Mouse (Mus musculus): Measurements from ENCODE around the gene Galk1.
A peak's percentile ranks its signal among the peaks of the same experiment; 100 is the strongest.

The Galk1 gene

DNA sequence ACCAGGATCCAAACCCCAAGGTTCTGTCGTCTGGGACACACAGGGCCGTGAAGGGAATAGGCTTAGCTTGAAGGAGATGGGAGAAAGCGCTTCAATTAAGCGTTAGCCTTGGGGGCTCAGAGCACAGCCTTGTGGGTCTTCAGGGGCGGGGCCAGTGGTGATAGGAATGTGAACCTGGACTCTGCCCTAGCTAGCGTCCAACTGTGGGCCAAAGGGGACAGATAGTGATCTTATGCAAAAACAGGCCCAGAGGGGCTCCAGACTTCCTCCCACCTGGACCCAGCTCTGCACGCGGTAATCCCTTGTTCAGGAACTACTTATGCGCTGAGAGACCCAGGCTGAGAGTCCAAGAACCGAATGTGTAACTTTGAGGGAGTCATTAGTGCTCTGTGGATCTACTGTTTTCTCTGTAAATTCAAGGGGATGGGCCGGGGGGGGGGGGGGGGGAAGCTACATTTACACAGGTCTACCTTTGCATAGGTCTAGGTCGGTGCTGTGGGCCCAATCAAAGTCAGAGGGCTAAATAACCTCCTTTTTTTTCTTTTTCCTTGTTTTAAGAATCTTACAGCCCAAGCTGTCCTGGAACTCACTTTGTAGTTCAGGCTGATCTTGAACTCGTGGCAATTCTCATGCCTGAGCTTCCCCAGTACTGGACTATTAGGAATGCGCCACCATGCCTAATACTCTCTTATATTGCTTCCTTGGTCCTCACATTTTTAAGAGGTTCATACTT lies 824 bp downstream of the Galk1 start:
- DNase-seq (ENCODE audit: low spot score in 2 of 2), result no peak

DNA sequence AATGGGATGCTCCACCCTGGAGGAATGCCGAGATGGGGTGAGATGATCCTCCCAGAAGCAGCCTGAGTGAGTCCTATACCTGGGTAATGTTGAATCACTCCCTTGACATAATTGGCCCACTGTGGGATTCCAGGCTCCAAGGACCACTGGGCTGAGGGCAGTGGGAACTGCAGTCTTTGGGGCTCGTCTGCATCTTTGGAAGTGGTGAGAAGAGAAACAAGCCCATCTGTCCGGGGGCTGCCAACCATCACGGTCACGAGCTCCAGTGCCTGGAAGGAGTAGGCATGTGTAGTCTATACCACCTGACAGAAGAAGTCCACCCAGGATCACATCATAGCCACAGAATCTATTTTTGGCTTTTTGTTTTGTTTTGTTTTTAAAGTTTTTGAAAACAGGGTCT lies 1.6 kb downstream of the Galk1 start:
- DNase-seq (ENCODE audit: low spot score in 2 of 2), result no peak

DNA sequence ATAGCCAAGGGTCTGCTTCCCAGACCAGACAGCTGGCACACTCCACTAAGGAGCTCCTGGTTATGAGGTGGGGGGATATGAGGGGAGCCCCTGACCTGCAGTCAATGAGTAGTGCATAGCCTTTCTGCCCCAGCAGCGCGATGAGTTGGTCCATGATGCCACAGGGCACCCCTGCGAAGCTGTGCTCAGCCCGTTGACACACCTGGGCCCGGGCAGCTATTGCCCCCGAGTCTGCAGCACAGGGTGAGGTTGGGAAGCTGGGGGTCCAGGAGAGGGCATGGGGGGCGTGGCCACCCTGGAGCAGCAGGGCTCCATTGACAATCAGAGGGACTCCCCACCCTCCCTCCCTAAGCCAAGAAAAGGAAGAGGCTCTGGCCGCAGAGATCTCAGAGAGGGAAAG lies 2.4 kb downstream of the Galk1 start:
- DNase-seq (ENCODE audit: low spot score in 2 of 2), result no peak

GRCm38 (mm10) chr11:116009661-116010060 lies 2.9 kb downstream of the Galk1 start:
- DNase-seq (ENCODE audit: low spot score in 2 of 2), result no peak

- DNase-seq (ENCODE audit: low spot score in 2 of 2), result no peak
Observed at GRCm38 (mm10) chr11:116008832-116009375, 3.6 kb downstream of the Galk1 start.

DNA sequence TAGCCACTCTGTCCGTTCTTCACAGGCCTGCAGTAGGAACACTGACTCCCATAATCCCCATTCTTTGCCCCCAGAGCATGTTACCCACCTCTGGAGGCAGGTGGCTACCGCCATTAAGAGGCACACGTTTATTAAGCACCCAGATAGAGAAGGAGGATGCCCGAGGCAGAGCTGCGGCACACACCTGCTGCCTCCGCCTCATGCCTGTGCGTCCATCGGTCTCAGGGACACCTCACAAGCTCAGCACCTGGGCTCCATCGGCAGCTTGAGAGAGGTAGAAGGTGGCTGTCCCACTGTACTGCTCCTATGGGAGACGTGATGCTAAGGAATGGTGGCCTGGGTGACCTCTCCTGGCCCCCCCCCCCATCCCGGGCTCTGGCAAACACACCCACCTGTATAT lies 4.1 kb downstream of the Galk1 start:
- DNase-seq (ENCODE audit: low spot score in 2 of 2), result no peak

GRCm38 (mm10) chr11:116007095-116007850 lies 5.2 kb downstream of the Galk1 start:
- DNase-seq (ENCODE audit: low spot score in 2 of 2), result no peak

- DNase-seq (ENCODE audit: low spot score in 2 of 2), result no peak
Observed at GRCm38 (mm10) chr11:116005701-116006419, 6.7 kb downstream of the Galk1 start.

GRCm38 (mm10) chr11:116004840-116005700 lies 7.4 kb downstream of the Galk1 start:
- DNase-seq (ENCODE audit: low spot score in 2 of 2), result peak; percentile 64 to 79

- no peak for DNase-seq (ENCODE audit: low spot score in 2 of 2)
Observed at GRCm38 (mm10) chr11:116004186-116004823, 8.2 kb downstream of the Galk1 start.

DNA sequence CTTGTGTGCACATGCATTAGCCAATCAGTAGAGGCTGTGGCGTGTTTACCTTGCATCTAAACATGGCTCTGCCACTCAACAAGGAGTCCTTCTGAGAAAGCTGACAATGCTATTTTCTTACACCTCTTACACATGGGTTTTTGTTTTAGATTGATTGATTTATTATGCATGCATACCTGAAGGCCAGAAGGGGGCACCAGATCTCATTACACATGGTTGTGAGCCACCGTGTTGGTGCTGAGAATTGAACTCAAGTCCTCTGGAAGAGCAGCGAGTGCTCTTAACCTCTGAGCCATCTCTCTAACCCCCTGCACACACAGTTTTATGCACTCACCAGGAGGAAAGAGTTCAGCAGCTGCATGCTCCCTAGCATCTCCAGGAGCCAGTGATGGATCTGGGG lies 9.6 kb downstream of the Galk1 start:
- no peak for DNase-seq (ENCODE audit: low spot score in 2 of 2)

DNA sequence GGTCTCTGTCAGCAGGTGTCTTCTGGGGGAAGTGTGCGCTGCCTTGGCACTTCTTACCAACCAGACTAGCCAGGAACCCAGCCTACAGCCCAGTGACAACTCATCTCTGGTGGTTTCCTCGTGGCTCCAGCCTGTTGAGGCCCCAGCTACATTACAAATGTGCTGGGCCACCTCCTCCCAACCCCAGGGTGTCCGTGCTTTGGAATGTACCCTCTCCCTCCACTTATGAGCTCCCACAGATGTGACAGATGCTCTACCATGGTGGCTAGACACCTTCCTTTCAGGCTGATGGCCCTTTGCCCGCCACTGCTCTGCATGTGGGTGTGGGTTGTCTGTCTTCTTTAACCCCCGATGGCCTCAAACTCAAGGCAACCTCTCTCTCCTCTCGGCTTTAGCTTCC lies 10.8 kb downstream of the Galk1 start:
- DNase-seq (ENCODE audit: low spot score in 2 of 2), result no peak

- no peak for DNase-seq (ENCODE audit: low spot score in 2 of 2)
Observed at GRCm38 (mm10) chr11:116000607-116001006, 11.9 kb downstream of the Galk1 start.

GRCm38 (mm10) chr11:115999538-116000143 lies 12.9 kb downstream of the Galk1 start:
- peak; percentile 47 to 68 for DNase-seq (ENCODE audit: low spot score in 2 of 2)

- no peak for DNase-seq (ENCODE audit: low spot score in 2 of 2)
Observed at GRCm38 (mm10) chr11:115999027-115999426, 13.5 kb downstream of the Galk1 start.

DNA sequence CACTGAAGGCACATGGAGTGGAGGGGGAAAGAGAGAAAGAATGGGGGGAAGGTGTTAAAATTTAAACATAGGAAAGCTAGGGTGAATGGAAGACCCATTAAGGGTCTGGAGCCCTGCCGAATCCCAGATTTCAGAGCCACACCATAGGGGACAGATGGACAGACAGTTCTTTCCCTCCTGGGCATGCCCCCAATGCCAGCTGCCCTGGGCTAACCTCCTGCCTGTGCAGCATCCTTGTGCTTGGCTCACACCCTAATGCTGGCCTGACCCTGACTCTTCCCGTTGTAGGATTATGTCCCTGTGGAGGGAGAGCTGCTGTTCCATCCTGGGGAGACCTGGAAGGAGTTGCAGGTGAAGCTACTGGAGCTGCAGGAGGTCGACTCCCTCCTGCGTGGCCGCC lies 14.9 kb downstream of the Galk1 start:
- no peak for DNase-seq (ENCODE audit: low spot score in 2 of 2)

DNA sequence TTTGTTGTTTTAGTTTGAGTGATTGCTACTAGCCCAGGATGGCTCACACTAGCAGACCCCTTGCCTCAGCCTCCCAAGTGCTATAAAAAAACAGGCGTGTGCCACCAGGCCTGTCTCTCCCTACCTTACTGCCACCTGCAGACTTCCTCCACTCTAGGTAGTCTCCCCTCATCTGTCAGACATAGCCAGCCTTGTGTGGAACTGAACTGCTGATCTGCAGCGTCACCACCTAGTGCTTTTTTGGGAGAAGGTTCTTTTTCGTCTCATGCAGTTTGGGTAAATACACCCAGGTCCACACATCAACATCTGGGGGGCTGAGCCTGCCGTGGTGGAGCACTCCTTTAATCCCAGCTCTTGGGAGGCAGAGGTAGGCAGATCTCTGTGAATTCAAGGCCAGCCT lies 15.5 kb downstream of the Galk1 start:
- no peak for DNase-seq (ENCODE audit: low spot score in 2 of 2)

GRCm38 (mm10) chr11:115995256-115995655 lies 17.3 kb downstream of the Galk1 start:
- no peak for DNase-seq (ENCODE audit: low spot score in 2 of 2)

GRCm38 (mm10) chr11:115992098-115992497 lies 20.4 kb downstream of the Galk1 start:
- DNase-seq (ENCODE audit: low spot score in 2 of 2), result no peak

DNA sequence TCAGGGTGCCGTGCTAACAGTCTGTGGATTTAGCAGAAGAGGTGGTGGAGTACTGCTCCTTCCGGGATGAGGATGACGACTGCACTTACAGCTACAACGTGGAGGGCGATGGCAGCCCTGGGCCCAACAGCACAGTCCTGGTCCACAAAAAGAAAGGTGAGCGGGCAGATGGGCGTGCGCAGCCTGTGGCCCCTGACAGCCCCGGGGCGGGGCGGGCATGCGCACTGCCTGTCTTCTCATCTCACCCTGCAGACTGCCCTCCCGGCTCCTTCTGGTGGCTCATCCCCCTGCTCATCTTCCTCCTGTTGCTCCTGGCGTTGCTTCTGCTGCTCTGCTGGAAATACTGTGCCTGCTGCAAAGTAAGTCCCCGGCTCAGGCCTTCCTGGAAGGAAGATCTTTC lies 22.8 kb downstream of the Galk1 start:
- DNase-seq (ENCODE audit: low spot score in 2 of 2), result no peak
